Mouse (Mus musculus) CH12.LX (cell line): ENCODE results near the gene Atp5mpl. TPM values are rescaled to one million over a fixed set of nuclear protein-coding genes. Genes with fewer than 3 reads are reported as not detected.

Experiments used
- DNase-seq: peaks from one replicate; pipeline ENCODE4 v3.0.0-alpha.2; 2013; ENCODE audit errors: extremely low read depth
- H3K27ac ChIP-seq: 2 replicates; pipeline ENCODE4 v1.5.1; 2012; ENCODE audit warnings: low read depth, mild to moderate bottlenecking, control low read depth, moderate library complexity; ENCODE audit not compliant: insufficient read depth
- H3K27me3 ChIP-seq: replicated peaks from 2 replicates; pipeline ENCODE3; 2012; ENCODE audit warnings: inconsistent platforms
- H3K36me3 ChIP-seq, 2 experiments: replicated peaks in 1 of 2; 2 replicates each; pipeline versions ENCODE3 to v1.6.1; 2012; ENCODE audit warnings: inconsistent platforms in 1 of 2, low read length in 1 of 2, mild to moderate bottlenecking in 1 of 2, mixed read lengths in 1 of 2, moderate library complexity in 1 of 2; ENCODE audit not compliant: control insufficient read depth in 1 of 2, insufficient read depth in 1 of 2
- H3K4me1 ChIP-seq, 2 experiments: 2 replicates each; pipeline ENCODE4 v1.6.1; 2012; ENCODE audit warnings: inconsistent platforms in 1 of 2, moderate library complexity in 1 of 2; ENCODE audit not compliant: insufficient read depth in 2 of 2, control insufficient read depth in 1 of 2
- H3K4me2 ChIP-seq: 2 replicates; pipeline ENCODE4 v1.6.1; 2012; ENCODE audit warnings: low read depth, mild to moderate bottlenecking, control low read depth; ENCODE audit not compliant: poor library complexity, insufficient read depth, severe bottlenecking
- H3K4me3 ChIP-seq, 3 experiments: fragments of 150-350 bp in 1 of 3; sonication (generic) in 1 of 3; replicated peaks in 1 of 3; 2 replicates each; pipeline versions ENCODE3 to v1.5.1; 2011 to 2012; ENCODE audit warnings: low read depth in 2 of 3, low read length in 2 of 3, mild to moderate bottlenecking in 2 of 3, moderate library complexity in 2 of 3, control low read depth in 1 of 3, improper control_type of control experiment in 1 of 3, inconsistent platforms in 1 of 3, mixed read lengths in 1 of 3; ENCODE audit not compliant: poor library complexity in 1 of 3
- H3K79me2 ChIP-seq: replicated peaks from 2 replicates; pipeline ENCODE4 v1.6.1; 2012; ENCODE audit warnings: mild to moderate bottlenecking, moderate library complexity; ENCODE audit not compliant: control insufficient read depth, poor library complexity, insufficient read depth, severe bottlenecking; ENCODE audit errors: extremely low read depth
- H3K9ac ChIP-seq: 2 replicates; pipeline ENCODE4 v1.6.1; 2012; ENCODE audit warnings: low read depth, mild to moderate bottlenecking, control low read depth, moderate library complexity; ENCODE audit not compliant: insufficient read depth
- H3K9me3 ChIP-seq: replicated peaks from 2 replicates; pipeline ENCODE3; 2012; ENCODE audit warnings: low read length, inconsistent platforms, mixed read lengths
- CHD2 ChIP-seq: IDR thresholded peaks from 2 replicates; pipeline ENCODE4 v1.6.1; 2011; ENCODE audit warnings: low read length, improper control_type of control experiment
- CTCF ChIP-seq, 2 experiments: IDR thresholded peaks in 1 of 2; conservative IDR thresholded peaks in 1 of 2; 2 replicates each; pipeline ENCODE4 v1.5.1; 2011 to 2012; ENCODE audit warnings: low read depth in 2 of 2, low read length in 2 of 2, improper control_type of control experiment in 1 of 2, inconsistent platforms in 1 of 2, mild to moderate bottlenecking in 1 of 2, moderate library complexity in 1 of 2
- E2F4 ChIP-seq: IDR thresholded peaks from 2 replicates; pipeline ENCODE4 v1.6.1; 2011; ENCODE audit warnings: low read depth, low read length, improper control_type of control experiment; ENCODE audit not compliant: insufficient replicate concordance
- EP300 ChIP-seq: IDR thresholded peaks from 2 replicates; pipeline ENCODE4 v1.6.1; 2011; ENCODE audit warnings: low read length, improper control_type of control experiment
- GABPA ChIP-seq: IDR thresholded peaks from 2 replicates; pipeline ENCODE4 v1.6.1; 2012; ENCODE audit warnings: low read depth, low read length, improper control_type of control experiment, inconsistent platforms; ENCODE audit not compliant: insufficient replicate concordance
- IRF4 ChIP-seq: IDR thresholded peaks from 2 replicates; pipeline ENCODE4 v1.6.1; 2014; ENCODE audit warnings: low read depth, mild to moderate bottlenecking, inconsistent platforms, low read length, improper control_type of control experiment
- JUND ChIP-seq: conservative IDR thresholded peaks from 2 replicates; pipeline ENCODE4 v1.6.1; 2011; ENCODE audit warnings: low read depth, low read length, improper control_type of control experiment
- KAT2A ChIP-seq: IDR thresholded peaks from 2 replicates; pipeline ENCODE4 v1.6.1; 2012; ENCODE audit warnings: low read length, improper control_type of control experiment, inconsistent platforms; ENCODE audit not compliant: insufficient replicate concordance
- MAX ChIP-seq: IDR thresholded peaks from 2 replicates; pipeline ENCODE4 v1.6.1; 2011; ENCODE audit warnings: low read length, improper control_type of control experiment
- MXI1 ChIP-seq: IDR thresholded peaks from 2 replicates; pipeline ENCODE4 v1.6.1; 2011; ENCODE audit warnings: mild to moderate bottlenecking, low read depth, low read length, improper control_type of control experiment
- PAX5 ChIP-seq: IDR thresholded peaks from 2 replicates; pipeline ENCODE4 v1.6.1; 2012; ENCODE audit warnings: low read length, inconsistent platforms, mixed read lengths
- POLR2A ChIP-seq: IDR thresholded peaks from 2 replicates; pipeline ENCODE4 v1.6.1; 2011; ENCODE audit warnings: low read depth, mild to moderate bottlenecking, improper control_type of control experiment, low read length
- POLR2AphosphoS2 ChIP-seq: IDR thresholded peaks from 2 replicates; pipeline ENCODE4 v1.6.1; 2011; ENCODE audit warnings: low read depth, low read length, improper control_type of control experiment
- RAD21 ChIP-seq: IDR thresholded peaks from 2 replicates; pipeline ENCODE4 v1.6.1; 2011; ENCODE audit warnings: low read depth, mild to moderate bottlenecking, low read length, improper control_type of control experiment, moderate library complexity
- RCOR1 ChIP-seq: conservative IDR thresholded peaks from 2 replicates; pipeline ENCODE4 v1.6.1; 2012; ENCODE audit warnings: low read depth, mild to moderate bottlenecking, inconsistent platforms, low read length, improper control_type of control experiment
- SIN3A ChIP-seq: IDR thresholded peaks from 2 replicates; pipeline ENCODE4 v1.6.1; 2012; ENCODE audit warnings: low read length, improper control_type of control experiment, inconsistent platforms
- SMC3 ChIP-seq: IDR thresholded peaks from 2 replicates; pipeline ENCODE4 v1.6.1; 2011; ENCODE audit warnings: low read depth, low read length, improper control_type of control experiment
- ZC3H11A ChIP-seq: IDR thresholded peaks from 2 replicates; pipeline ENCODE4 v1.6.1; 2012; ENCODE audit warnings: low read depth, mild to moderate bottlenecking, inconsistent platforms, low read length, improper control_type of control experiment
- ZKSCAN1 ChIP-seq: IDR thresholded peaks from 2 replicates; pipeline ENCODE4 v1.6.1; 2012; ENCODE audit warnings: low read depth, inconsistent platforms, low read length, improper control_type of control experiment, borderline replicate concordance
- ZMIZ1 ChIP-seq: IDR thresholded peaks from 2 replicates; pipeline ENCODE4 v1.6.1; 2012; ENCODE audit warnings: low read depth, mild to moderate bottlenecking, inconsistent platforms, low read length, improper control_type of control experiment
- ZNF384 ChIP-seq: IDR thresholded peaks from 2 replicates; pipeline ENCODE4 v1.6.1; 2012; ENCODE audit warnings: low read depth, low read length, improper control_type of control experiment, inconsistent platforms
- dilution Hi-C: fragments of 300-500 bp; cut with MboI; formaldehyde crosslinking; loops from 2 replicates; pipeline ENCODE4 v1.14.3; 2020; ENCODE audit warnings: low sequenced_read_pairs; ENCODE audit not compliant: extremely low pct_unique_long_range_greater_than_20kb, extremely low pct_ligation_motif_present
- in situ Hi-C: fragments of 300-500 bp; cut with MboI; formaldehyde crosslinking; loops from 3 replicates; pipeline ENCODE4 v1.14.3; 2019; ENCODE audit warnings: low sequenced_read_pairs, low pct_ligation_motif_present, low pct_unique_long_range_greater_than_20kb, mixed read lengths
- polyA plus RNA-seq: library from polyadenylated mRNA; unstranded; fragments of >175 nt; gene quantifications from 2 replicates; pipeline ENCODE4 v1.2.1, GENCODE M21; 2012; ENCODE audit warnings: low read depth; ENCODE audit not compliant: insufficient read length
- total RNA-seq, 2 experiments: library from RNA; depleted of rRNA; stranded (reverse); fragments of 300-350 nt in 1 of 2; fragments of >200 nt in 1 of 2; gene quantifications; 2 replicates each; pipeline ENCODE4 v1.2.3; 2012 to 2014

The Atp5mpl gene
- total and polyA plus RNA-seq, 3 experiments: 164 to 669 (median 224) TPM

- in situ Hi-C loops: loop anchor here (10.0 kb wide), 1 partner anchor 303 kb away; no protein-coding TSS in a partner anchor
- H3K79me2 ChIP-seq: no peaks in the 10 kb centered on the region; the same call in 1 of the 2 replicates
- no peaks in the 10 kb centered on the region for H3K9me3 ChIP-seq
- H3K9ac ChIP-seq: no peak overlapping the region
- TF ChIP-seq KAT2A: no peak
- no peak for TF ChIP-seq EP300
- TF ChIP-seq ZKSCAN1: no peak
- peak; percentile 41; the same call in 1 of the 2 replicates for TF ChIP-seq IRF4
- no peak for TF ChIP-seq PAX5
- TF ChIP-seq RCOR1: no peak
- TF ChIP-seq MXI1: no peak
- no peak for TF ChIP-seq E2F4
- TF ChIP-seq MAX: 0 out of 2 replicates have a peak, but pooled peaks have one; percentile 25
- no peak for TF ChIP-seq ZMIZ1
- TF ChIP-seq RAD21: peak; percentile 75
- no peak for TF ChIP-seq ZNF384
- TF ChIP-seq CHD2: no peak
- no peak for TF ChIP-seq SIN3A
- TF ChIP-seq POLR2AphosphoS2: no peak
- peak; percentile 83 to 88 for TF ChIP-seq CTCF (conservative IDR thresholded peaks at IDR 0.05 in 1 of 2, IDR thresholded peaks at IDR 0.05 in 1 of 2; ENCODE audit: low read depth in 2 of 2, low read length in 2 of 2)
- no peak for TF ChIP-seq JUND
- TF ChIP-seq ZC3H11A: 0 out of 2 replicates have a peak, but pooled peaks have one; percentile 17
- TF ChIP-seq SMC3: peak; percentile 78
- TF ChIP-seq GABPA: no peak
- TF ChIP-seq POLR2A: no peak
- TF ChIP-seq, all 38 proteins: peak for 6
- H3K27me3 ChIP-seq: no peaks in the 10 kb centered on the region
- H3K36me3 ChIP-seq: peaks cover 27 to 47% of the 10 kb centered on the region in 2 experiments
- no peak overlapping the region for H3K27ac ChIP-seq
- H3K4me2 ChIP-seq: no peak overlapping the region
- H3K4me3 ChIP-seq: no peak overlapping the region
- dilution Hi-C loops: no loop called here
- DNase-seq: peak; percentile 66
- H3K4me1 ChIP-seq: peaks cover 8 to 12% of the 10 kb centered on the region in 2 experiments
These were observed 8.5 kb downstream of the Atp5mpl start for GRCm38 (mm10) chr12:111958101-111958865.

GRCm38 (mm10) chr12:111956173-111956572 lies 10.6 kb downstream of the Atp5mpl start:
- DNase-seq: no peak
- dilution Hi-C loops: no loop called here

More at GRCm38 (mm10) chr12:111956173-111956572, 10.6 kb downstream of the Atp5mpl start:
- H3K79me2 ChIP-seq: no peaks in the 10 kb centered on the region
- no peak overlapping the region for H3K4me3 ChIP-seq
- H3K4me1 ChIP-seq: peaks cover 8 to 11% of the 10 kb centered on the region in 2 experiments
- H3K9me3 ChIP-seq: no peaks in the 10 kb centered on the region
- H3K27ac ChIP-seq: no peak overlapping the region
- TF ChIP-seq ZNF384 (no peak), ZKSCAN1 (no peak), POLR2A (no peak), EP300 (no peak)
- no peaks in the 10 kb centered on the region for H3K27me3 ChIP-seq
- H3K36me3 ChIP-seq: peaks cover 17 to 26% of the 10 kb centered on the region in 2 experiments
- H3K9ac ChIP-seq: no peak overlapping the region
- in situ Hi-C loops: loop anchor here (10.0 kb wide), 1 partner anchor 301 kb away; no protein-coding TSS in a partner anchor
- H3K4me2 ChIP-seq: no peak overlapping the region
